11 mouse cellular contexts compared by ENCODE assay signal in the genomic region with DNA sequence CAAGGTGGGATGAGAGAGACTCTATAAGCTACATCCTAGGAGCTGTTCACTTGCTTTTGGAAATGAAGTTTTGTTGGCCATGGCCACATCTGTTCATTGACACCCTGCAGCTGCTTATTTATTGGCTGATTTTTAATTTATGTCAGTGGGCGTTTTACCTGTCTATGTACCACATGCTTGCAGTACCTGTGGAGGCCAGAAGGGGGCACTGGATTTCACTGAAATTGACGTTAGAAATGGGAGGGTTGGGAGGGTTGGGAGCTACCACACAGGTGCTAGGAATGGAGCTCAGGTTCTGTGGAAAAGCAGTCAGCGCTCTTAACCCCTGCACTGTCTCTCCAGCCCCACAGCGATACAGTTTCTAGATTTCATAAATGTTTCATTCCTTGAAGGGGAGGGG.
A peak's percentile ranks its signal among the peaks of the same experiment; 100 is the strongest.
DNase-seq lines count a peak whose midpoint lies in the region; ATAC-seq and TF ChIP-seq lines count a peak whose summit lies in the region.
"Had no signal": no experiment of that assay in that cellular context is flagged by ENCODE, and none has a peak within 500 bp of the region (broad histone marks: within the 10 kb centered on the region; RNA-seq: fewer than 3 reads in every experiment).

No protein-coding gene starts in this region.

- H3K79me2 ChIP-seq in heart, adult 2 months (replicated peaks; ENCODE audit: control insufficient read depth, insufficient read depth, low read length), result no peaks in the 10 kb centered on the region

- intact Hi-C loops in heart, adult 2 months (cut with DNase I), result no loop called here

- no peaks in the 10 kb centered on the region for H3K36me3 ChIP-seq in heart, adult 2 months (ENCODE audit: control insufficient read depth, insufficient read depth, low read length)
- no peaks in the 10 kb centered on the region for H3K36me3 ChIP-seq in midbrain, postnatal 0 days (ENCODE audit: insufficient read depth, low read length)
- H3K36me3 ChIP-seq in midbrain, embryonic 16.5 days (ENCODE audit: control insufficient read depth, insufficient read depth, low read length), result no peaks in the 10 kb centered on the region
- no peaks in the 10 kb centered on the region for H3K36me3 ChIP-seq in embryonic facial prominence, embryonic 10.5 days (replicated peaks)
- H3K36me3 ChIP-seq in stomach, postnatal 0 days (ENCODE audit: control insufficient read depth, insufficient read depth, low read length), result no peaks in the 10 kb centered on the region
- H3K36me3 ChIP-seq: liver, embryonic 13.5 days; neural tube, embryonic 12.5 days had no signal

- no peak overlapping the region for H3K4me2 ChIP-seq in midbrain, postnatal 0 days (ENCODE audit: low read depth, low read length, poor library complexity, severe bottlenecking)
- H3K4me2 ChIP-seq in midbrain, embryonic 16.5 days (ENCODE audit: low read length), result no peak overlapping the region
- no peak overlapping the region for H3K4me2 ChIP-seq in stomach, postnatal 0 days (replicated peaks; ENCODE audit: low read depth)
- H3K4me2 ChIP-seq: liver, embryonic 13.5 days; neural tube, embryonic 12.5 days had no signal

- TF ChIP-seq POLR2A in heart, adult 2 months (IDR thresholded peaks at IDR 0.05; ENCODE audit: insufficient read depth, low read depth, low read length), result no peak

- H3K4me3 ChIP-seq in heart, adult 2 months, result no peak overlapping the region
- H3K4me3 ChIP-seq in midbrain, postnatal 0 days (ENCODE audit: low read depth, low read length), result no peak overlapping the region
- no peak overlapping the region for H3K4me3 ChIP-seq in midbrain, embryonic 16.5 days (ENCODE audit: low read depth, low read length)
- no peak overlapping the region for H3K4me3 ChIP-seq in embryonic facial prominence, embryonic 10.5 days
- no peak overlapping the region for H3K4me3 ChIP-seq in stomach, postnatal 0 days (ENCODE audit: low read depth, low read length)
- H3K4me3 ChIP-seq: erythroblast, embryonic 14.5 days; liver, embryonic 13.5 days; neural tube, embryonic 12.5 days had no signal

- WGBS in heart, adult 2 months, result 52% methylated on average over 4 of the region's 4 CpGs
- WGBS in midbrain, postnatal 0 days, result 51% methylated on average over 4 of the region's 4 CpGs
- 59% methylated on average over 4 of the region's 4 CpGs for WGBS in midbrain, embryonic 16.5 days
- 47% methylated on average over 4 of the region's 4 CpGs for WGBS in embryonic facial prominence, embryonic 10.5 days
- WGBS in stomach, postnatal 0 days, result 56% methylated on average over 4 of the region's 4 CpGs

- no peak for TF ChIP-seq EP300 in heart, adult 2 months (IDR thresholded peaks at IDR 0.05; ENCODE audit: insufficient read depth, low read depth, low read length)
- no peak for TF ChIP-seq EP300 in stomach, postnatal 0 days (optimal IDR thresholded peaks at IDR 0.05)

- no peak overlapping the region for H3K9ac ChIP-seq in heart, adult 2 months (ENCODE audit: low read depth, low read length)
- no peak overlapping the region for H3K9ac ChIP-seq in midbrain, postnatal 0 days (replicated peaks; ENCODE audit: low read length, poor library complexity, severe bottlenecking)
- no peak overlapping the region for H3K9ac ChIP-seq in midbrain, embryonic 16.5 days (ENCODE audit: low read depth, low read length)
- H3K9ac ChIP-seq in stomach, postnatal 0 days (ENCODE audit: low read length), result no peak overlapping the region
- H3K9ac ChIP-seq: liver, embryonic 13.5 days; neural tube, embryonic 12.5 days had no signal

- H3K4me1 ChIP-seq in heart, adult 2 months (ENCODE audit: control insufficient read depth, insufficient read depth, low read length), result no peaks in the 10 kb centered on the region
- H3K4me1 ChIP-seq in midbrain, postnatal 0 days (ENCODE audit: insufficient read depth, low read length), result no peaks in the 10 kb centered on the region
- no peaks in the 10 kb centered on the region for H3K4me1 ChIP-seq in midbrain, embryonic 16.5 days (ENCODE audit: control insufficient read depth, insufficient read depth, low read length)
- H3K4me1 ChIP-seq in embryonic facial prominence, embryonic 10.5 days, result no peaks in the 10 kb centered on the region
- H3K4me1 ChIP-seq in stomach, postnatal 0 days (replicated peaks; ENCODE audit: control insufficient read depth, insufficient read depth), result no peaks in the 10 kb centered on the region
- H3K4me1 ChIP-seq: liver, embryonic 13.5 days had no signal

- ATAC-seq in midbrain, postnatal 0 days (ENCODE audit: low FRiP score), result no peak
- ATAC-seq in midbrain, embryonic 16.5 days, result no peak
- no peak for ATAC-seq in stomach, postnatal 0 days (ENCODE audit: low FRiP score, low TSS enrichment)

- TF ChIP-seq CTCF in heart, adult 2 months (IDR thresholded peaks at IDR 0.05), result peak; percentile 54
- TF ChIP-seq CTCF in midbrain, postnatal 0 days (IDR thresholded peaks at IDR 0.05), result peak; percentile 61
- peak; percentile 68 for TF ChIP-seq CTCF in stomach, postnatal 0 days (IDR thresholded peaks at IDR 0.05; ENCODE audit: low read depth)

- DNase-seq in heart, adult 2 months, result no peak
- DNase-seq in heart, adult 18-20 months, result no peak
- DNase-seq in midbrain, postnatal 0 days (ENCODE audit: low spot score), result no peak
- DNase-seq in embryonic facial prominence, embryonic 10.5 days (ENCODE audit: low spot score), result peak; percentile 42
- DNase-seq in stomach, postnatal 0 days (ENCODE audit: low spot score), result peak; percentile 34
- DNase-seq in cerebellum, adult 9-10 months, result no peak
- DNase-seq in right cerebral cortex, postnatal 10 days (ENCODE audit: low spot score in 2 of 2), result no peak
- DNase-seq: liver, embryonic 13.5 days had no signal

- no peak overlapping the region for H3K27ac ChIP-seq in heart, adult 2 months
- no peak overlapping the region for H3K27ac ChIP-seq in midbrain, postnatal 0 days (ENCODE audit: low read depth, low read length)
- H3K27ac ChIP-seq in midbrain, embryonic 16.5 days (ENCODE audit: low read length), result no peak overlapping the region
- no peak overlapping the region for H3K27ac ChIP-seq in embryonic facial prominence, embryonic 10.5 days (replicated peaks)
- H3K27ac ChIP-seq in stomach, postnatal 0 days (replicated peaks), result no peak overlapping the region
- H3K27ac ChIP-seq: liver, embryonic 13.5 days; neural tube, embryonic 12.5 days had no signal

- H3K9me3 ChIP-seq in midbrain, postnatal 0 days (ENCODE audit: low read length), result no peaks in the 10 kb centered on the region
- no peaks in the 10 kb centered on the region for H3K9me3 ChIP-seq in midbrain, embryonic 16.5 days (replicated peaks; ENCODE audit: control insufficient read depth, low read length, poor library complexity, severe bottlenecking)
- no peaks in the 10 kb centered on the region for H3K9me3 ChIP-seq in embryonic facial prominence, embryonic 10.5 days
- H3K9me3 ChIP-seq in stomach, postnatal 0 days (ENCODE audit: control insufficient read depth, low read length), result no peaks in the 10 kb centered on the region
- H3K9me3 ChIP-seq: liver, embryonic 13.5 days; neural tube, embryonic 12.5 days had no signal

- H3K27me3 ChIP-seq in heart, adult 2 months (ENCODE audit: control insufficient read depth, insufficient read depth, low read length), result 0 out of 2 replicates have a peak, but pooled peaks cover 2% of the 10 kb centered on the region
- no peaks in the 10 kb centered on the region for H3K27me3 ChIP-seq in midbrain, postnatal 0 days (ENCODE audit: insufficient read depth, low read length)
- no peaks in the 10 kb centered on the region for H3K27me3 ChIP-seq in midbrain, embryonic 16.5 days (ENCODE audit: control insufficient read depth, insufficient read depth, low read depth, low read length)
- 0 out of 2 replicates have a peak, but pooled peaks cover 3% of the 10 kb centered on the region for H3K27me3 ChIP-seq in embryonic facial prominence, embryonic 10.5 days (replicated peaks; ENCODE audit: low read depth, poor library complexity, severe bottlenecking)
- no peaks in the 10 kb centered on the region for H3K27me3 ChIP-seq in stomach, postnatal 0 days (ENCODE audit: control insufficient read depth, insufficient read depth, low read length)
- H3K27me3 ChIP-seq: liver, embryonic 13.5 days; neural tube, embryonic 12.5 days had no signal

Comparison
In these comparisons a context has a peak if more than half of its experiments do, and no peak if none do; other contexts are left out.
1. DNase-seq: peak in embryonic facial prominence, embryonic 10.5 days (single experiment) and stomach, postnatal 0 days (single experiment); none in heart, adult 2 months (0 of 2), heart, adult 18-20 months (0 of 2), midbrain, postnatal 0 days (single experiment), cerebellum, adult 9-10 months (single experiment) and right cerebral cortex, postnatal 10 days (0 of 2).
2. Peak in every context shown above with its lines, with median percentiles within 50 percentile points of each other: CTCF ChIP-seq.